8 mouse cellular contexts compared by ENCODE assay signal in the genomic region with DNA sequence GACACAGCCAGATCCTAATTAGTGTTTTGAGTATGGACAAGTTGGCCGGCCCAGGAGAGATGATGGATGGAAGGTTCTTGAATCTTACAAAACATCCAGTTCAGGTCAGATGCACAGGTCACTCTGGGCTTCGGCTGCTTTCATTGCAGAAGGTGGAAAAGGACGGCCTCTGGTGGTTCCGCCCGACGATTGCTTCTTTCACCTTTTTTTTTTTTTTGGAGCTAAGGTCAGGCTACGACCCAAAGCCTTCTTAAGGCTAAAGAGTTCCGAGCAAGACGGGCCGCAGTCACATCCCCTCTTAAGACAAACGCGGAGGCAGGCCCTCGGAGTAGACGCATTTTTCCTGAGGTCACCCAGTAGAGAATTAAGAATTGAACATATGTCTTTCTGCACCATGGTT. TPM values are rescaled to one million over a fixed set of nuclear protein-coding genes. Genes with fewer than 3 reads are reported as not detected.
DNase-seq lines count a peak whose midpoint lies in the region; ATAC-seq and TF ChIP-seq lines count a peak whose summit lies in the region.

No protein-coding gene starts in this region.

- intact Hi-C loops in gastrocnemius, postnatal 36 days (cut with DNase I), result loop anchor here (2.0 to 5.0 kb wide), 2 partner anchors 32 to 123 kb away; a partner anchor contains a TSS

- peak overlapping the region; percentile 91 for H3K4me2 ChIP-seq in liver, embryonic 12.5 days

- WGBS in liver, embryonic 12.5 days (ENCODE audit: insufficient replicate concordance), result under 1% methylated on average over 14 of the region's 14 CpGs
- WGBS in thymus, adult 2 months, result 1% methylated on average over 14 of the region's 14 CpGs

- H3K9ac ChIP-seq in liver, embryonic 12.5 days, result peak overlapping the region; percentile 89

- TF ChIP-seq POLR2A in thymus, adult 2 months (IDR thresholded peaks at IDR 0.05; ENCODE audit: control insufficient read depth, extremely low read depth, insufficient read depth, low read length, poor library complexity), result no peak

- no peaks in the 10 kb centered on the region for H3K9me3 ChIP-seq in liver, embryonic 12.5 days (replicated peaks)

- peak; percentile 45; the same call in 1 of the 2 replicates for TF ChIP-seq CTCF in thymus, adult 2 months (IDR thresholded peaks at IDR 0.05; ENCODE audit: borderline replicate concordance, control insufficient read depth, extremely low read depth, insufficient read depth, low read length, poor library complexity)

- H3K4me3 ChIP-seq in liver, embryonic 12.5 days, result peak overlapping the region; percentile 85
- peak overlapping the region; percentile 57 for H3K4me3 ChIP-seq in thymus, adult 2 months (ENCODE audit: control insufficient read depth, insufficient read depth, low read length)

- ATAC-seq in inflammation-experienced regulatory T-cells, adult 6 months, result peak; percentile 25
- peak; percentile 18; the same call in 1 of the 2 replicates for ATAC-seq in liver, embryonic 12.5 days
- peak; percentile 45 for ATAC-seq in monocyte, adult 5-6 weeks (replicated peaks; ENCODE audit: insufficient number of reproducible peaks, low FRiP score, low TSS enrichment, poor library complexity, severe bottlenecking)

- peak; percentile 56 to 63 for DNase-seq in B cell, adult 2 months
- peak; percentile 68 for DNase-seq in ZHBTc4 (ENCODE audit: low read depth, low spot score)
- peak; percentile 81 for DNase-seq in embryo, embryonic 10 days (ENCODE audit: low spot score)
- DNase-seq in gastrocnemius, postnatal 36 days, result peak; percentile 37 to 41
- peak; percentile 42 for DNase-seq in thymus, adult 2 months

- peaks cover 26% of the 10 kb centered on the region for H3K4me1 ChIP-seq in liver, embryonic 12.5 days
- H3K4me1 ChIP-seq in thymus, adult 2 months (replicated peaks; ENCODE audit: control insufficient read depth, insufficient read depth, low read length), result peaks cover 7% of the 10 kb centered on the region

- peak overlapping the region; percentile 55 for H3K27ac ChIP-seq in liver, embryonic 12.5 days
- H3K27ac ChIP-seq in thymus, adult 2 months (ENCODE audit: control insufficient read depth, insufficient read depth, low read length), result peak overlapping the region; percentile 16; the same call in 1 of the 2 replicates

- peaks cover 26% of the 10 kb centered on the region for H3K36me3 ChIP-seq in liver, embryonic 12.5 days
- no peaks in the 10 kb centered on the region for H3K36me3 ChIP-seq in thymus, adult 2 months (ENCODE audit: control insufficient read depth, insufficient read depth, low read length)

- H3K27me3 ChIP-seq in liver, embryonic 12.5 days (replicated peaks), result no peaks in the 10 kb centered on the region
- no peaks in the 10 kb centered on the region for H3K27me3 ChIP-seq in thymus, adult 2 months (ENCODE audit: control insufficient read depth, insufficient read depth, low read length)

RNA-seq across cellular contexts. Expression of a gene that starts 0.5 kb away (rescaled TPM):
- total RNA-seq in gastrocnemius, postnatal 36 days (2021), result 1 to 10 TPM; 1.5 to 1.7 TPM
- polyA plus RNA-seq in inflammation-experienced regulatory T-cells, adult 6 months (2017; shearing (Covaris generic)), result 10 to 100 TPM in 1 of 3 experiments, 1 to 10 TPM in 2; 3.6 to 21.4 (median 4.8) TPM
- polyA plus RNA-seq in liver, embryonic 12.5 days (2016; fragmentation: Nextera tagmentation; extraction: Ambion mirVana), result 28.8 and 29.0 TPM in 2 replicates
- total RNA-seq in monocyte, adult 5-6 weeks (2017), result 0.38 to 2.4 TPM (median 0.85 TPM) in 3 replicates
- 30.2 and 42.2 TPM in 2 replicates for polyA plus RNA-seq in thymus, adult 2 months (2012; rRNA removed)

RNA-seq across cellular contexts. Expression of a gene that starts 31.9 kb away (rescaled TPM):
- total RNA-seq in gastrocnemius, postnatal 36 days (2021), result 100 to 1,000 TPM; 235 to 282 TPM
- 10 to 100 TPM; 40.5 to 69.7 (median 54.7) TPM for polyA plus RNA-seq in inflammation-experienced regulatory T-cells, adult 6 months (2017; shearing (Covaris generic))
- polyA plus RNA-seq in liver, embryonic 12.5 days (2016; fragmentation: Nextera tagmentation; extraction: Ambion mirVana), result 37.6 and 41.1 TPM in 2 replicates
- 26.0 to 28.0 TPM (median 27.3 TPM) in 3 replicates for total RNA-seq in monocyte, adult 5-6 weeks (2017)
- 87.5 and 94.8 TPM in 2 replicates for polyA plus RNA-seq in thymus, adult 2 months (2012; rRNA removed)

RNA-seq across cellular contexts. Expression of a gene that starts 58.0 kb away (rescaled TPM):
- total RNA-seq in gastrocnemius, postnatal 36 days (2021), result under 1 TPM; 0.25 to 0.31 TPM
- under 1 TPM in 1 of 3 experiments, not detected in 2; 0.14 TPM for polyA plus RNA-seq in inflammation-experienced regulatory T-cells, adult 6 months (2017; shearing (Covaris generic))
- 0.06 TPM in 1 of 2 replicates, not detected in the other for polyA plus RNA-seq in liver, embryonic 12.5 days (2016; fragmentation: Nextera tagmentation; extraction: Ambion mirVana)
- total RNA-seq in monocyte, adult 5-6 weeks (2017), result 4.2 to 6.6 TPM (median 6.1 TPM) in 3 replicates
- polyA plus RNA-seq in thymus, adult 2 months (2012; rRNA removed), result 17.1 and 17.4 TPM in 2 replicates

Comparison
In these comparisons a context has a peak if more than half of its experiments do, and no peak if none do; other contexts are left out.
1. Peak in every context shown above with its lines: DNase-seq, ATAC-seq, H3K4me3 ChIP-seq and H3K27ac ChIP-seq.
2. RNA of a gene that starts 58.0 kb away (polyA plus RNA-seq): 17.1 to 17.4 TPM in thymus, adult 2 months; 0.14 TPM in inflammation-experienced regulatory T-cells, adult 6 months and 0.06 TPM in liver, embryonic 12.5 days; every median in the first group is over 10 times any median in the second.